Comparison of ENCODE assay signal across 11 mouse cellular contexts in genomic region chr7:48132247-48132646, GRCm38 (mm10). TPM values are rescaled to one million over a fixed set of nuclear protein-coding genes. Genes with fewer than 3 reads are reported as not detected.
DNase-seq lines count a peak whose midpoint lies in the region; ATAC-seq and TF ChIP-seq lines count a peak whose summit lies in the region.
"Not testable (repeated sequence)": the region's sequence is repeated elsewhere in the genome, so short reads cannot be mapped to it uniquely, and the experiment has no call there.
"Had no signal": no experiment of that assay in that cellular context is flagged by ENCODE, and none has a peak within 500 bp of the region (broad histone marks: within the 10 kb centered on the region; RNA-seq: fewer than 3 reads in every experiment).

No protein-coding gene starts in this region.

- ATAC-seq in embryonic facial prominence, embryonic 12.5 days (ENCODE audit: insufficient number of reproducible peaks, insufficient read depth, low FRiP score, low TSS enrichment); liver, embryonic 16.5 days (ENCODE audit: low read depth): not testable (repeated sequence)
- ATAC-seq in hindbrain, embryonic 15.5 days (ENCODE audit: low FRiP score, low read depth), result peak; percentile 87; the same call in 1 of the 2 replicates
- ATAC-seq in midbrain, embryonic 15.5 days (replicated peaks), result peak; percentile 83

- not testable (repeated sequence) for TF ChIP-seq EP300 in heart, adult 2 months (IDR thresholded peaks at IDR 0.05; ENCODE audit: insufficient read depth, low read depth, low read length)

- WGBS in embryonic facial prominence, embryonic 12.5 days, result under 1% methylated on average over 6 of the region's 7 CpGs
- WGBS in heart, adult 2 months, result under 1% methylated on average over 5 of the region's 7 CpGs
- WGBS in hindbrain, embryonic 15.5 days, result under 1% methylated on average over 6 of the region's 7 CpGs
- 1% methylated on average over 4 of the region's 7 CpGs for WGBS in liver, embryonic 16.5 days (ENCODE audit: insufficient replicate concordance)
- WGBS in midbrain, embryonic 15.5 days, result 1% methylated on average over 6 of the region's 7 CpGs

- TF ChIP-seq CTCF in heart, adult 2 months (IDR thresholded peaks at IDR 0.05), result peak; percentile 58

- not testable (repeated sequence) for H3K36me3 ChIP-seq in embryonic facial prominence, embryonic 12.5 days; heart, adult 2 months (ENCODE audit: control insufficient read depth, insufficient read depth, low read length); hindbrain, embryonic 15.5 days; liver, embryonic 16.5 days (ENCODE audit: control insufficient read depth, insufficient read depth); midbrain, embryonic 15.5 days (replicated peaks)

- peak; percentile 0 for DNase-seq in Muller cell, postnatal 12 days (ENCODE audit: inconsistent ontology term)
- DNase-seq in heart, adult 2 months, result not testable (repeated sequence)
- DNase-seq in kidney, postnatal 4 days, result peak; percentile 36 to 39
- peak; percentile 3 for DNase-seq in right cerebral cortex, postnatal 4 days

- not testable (repeated sequence) for H3K27me3 ChIP-seq in embryonic facial prominence, embryonic 12.5 days; heart, adult 2 months (ENCODE audit: control insufficient read depth, insufficient read depth, low read length); hindbrain, embryonic 15.5 days; liver, embryonic 16.5 days (ENCODE audit: control insufficient read depth, insufficient read depth, low read depth, low read length); midbrain, embryonic 15.5 days (replicated peaks)

- TF ChIP-seq POLR2A in heart, adult 2 months (IDR thresholded peaks at IDR 0.05; ENCODE audit: insufficient read depth, low read depth, low read length), result not testable (repeated sequence)

- H3K4me2 ChIP-seq in embryonic facial prominence, embryonic 12.5 days (replicated peaks), result peak overlapping the region; percentile 39
- peak overlapping the region; percentile 58 for H3K4me2 ChIP-seq in hindbrain, embryonic 15.5 days
- H3K4me2 ChIP-seq in liver, embryonic 16.5 days (ENCODE audit: low read depth, low read length), result not testable (repeated sequence)
- peak overlapping the region; percentile 58 for H3K4me2 ChIP-seq in midbrain, embryonic 15.5 days

- H3K4me1 ChIP-seq in embryonic facial prominence, embryonic 12.5 days; heart, adult 2 months (ENCODE audit: control insufficient read depth, insufficient read depth, low read length); hindbrain, embryonic 15.5 days (replicated peaks); liver, embryonic 16.5 days (ENCODE audit: control insufficient read depth, low read depth, low read length); midbrain, embryonic 15.5 days: not testable (repeated sequence)

- H3K9ac ChIP-seq in embryonic facial prominence, embryonic 12.5 days; heart, adult 2 months (ENCODE audit: low read depth, low read length); hindbrain, embryonic 15.5 days; liver, embryonic 16.5 days (ENCODE audit: low read depth, low read length); midbrain, embryonic 15.5 days: not testable (repeated sequence)

- H3K79me2 ChIP-seq in heart, adult 2 months (replicated peaks; ENCODE audit: control insufficient read depth, insufficient read depth, low read length), result not testable (repeated sequence)

- H3K4me3 ChIP-seq in embryonic facial prominence, embryonic 12.5 days, result peak overlapping the region; percentile 32
- H3K4me3 ChIP-seq in heart, adult 2 months, result not testable (repeated sequence)
- H3K4me3 ChIP-seq in hindbrain, embryonic 15.5 days, result peak overlapping the region; percentile 42
- peak overlapping the region; percentile 41; the same call in 1 of the 2 replicates for H3K4me3 ChIP-seq in liver, embryonic 16.5 days (ENCODE audit: low read depth, low read length)
- peak overlapping the region; percentile 39 for H3K4me3 ChIP-seq in midbrain, embryonic 15.5 days

- not testable (repeated sequence) for H3K27ac ChIP-seq in embryonic facial prominence, embryonic 12.5 days; heart, adult 2 months; hindbrain, embryonic 15.5 days (replicated peaks); liver, embryonic 16.5 days (ENCODE audit: low read length); midbrain, embryonic 15.5 days

- intact Hi-C loops in heart, adult 2 months (cut with DNase I), result not testable (repeated sequence)

- H3K9me3 ChIP-seq in embryonic facial prominence, embryonic 12.5 days; hindbrain, embryonic 15.5 days; liver, embryonic 16.5 days (replicated peaks; ENCODE audit: control insufficient read depth, low read length); midbrain, embryonic 15.5 days: not testable (repeated sequence)

RNA-seq across cellular contexts. Expression of gene Mrgprb5, which starts 36.6 kb away (rescaled TPM):
- polyA plus RNA-seq in embryonic facial prominence, embryonic 12.5 days (2016; fragmentation: Nextera tagmentation; extraction: Ambion mirVana), result not detected in 2 replicates
- not detected for total RNA-seq in heart, adult 2 months (2021)
- polyA plus RNA-seq in heart, adult 2 months (2012; rRNA removed), result not detected in 2 replicates
- not detected in 2 replicates for polyA plus RNA-seq in hindbrain, embryonic 15.5 days (2015; fragmentation: Nextera tagmentation; extraction: Ambion mirVana)
- not detected in 2 replicates for polyA plus RNA-seq in liver, embryonic 16.5 days (2015; fragmentation: Nextera tagmentation; extraction: Ambion mirVana)
- not detected in 2 replicates for polyA plus RNA-seq in midbrain, embryonic 15.5 days (2015; fragmentation: Nextera tagmentation; extraction: Ambion mirVana)
- total RNA-seq: adrenal gland, adult 2 months; gastrocnemius, postnatal 25 days had no signal
- polyA plus RNA-seq: adrenal gland, adult 2 months; inflammation-experienced regulatory T-cells, adult 6 months had no signal
